Mouse (Mus musculus) myocyte (in vitro differentiated cells): ENCODE results near the gene Lrmda.

Experiments used
- CEBPB ChIP-seq: IDR thresholded peaks from 2 replicates; pipeline ENCODE4 v1.6.1; 2011; ENCODE audit warnings: mild to moderate bottlenecking, moderate library complexity; ENCODE audit not compliant: poor library complexity, insufficient read depth, severe bottlenecking
- E2F4 ChIP-seq: IDR thresholded peaks from one replicate; pipeline ENCODE4 v1.6.1; 2011; ENCODE audit warnings: mild to moderate bottlenecking, control low read depth, moderate library complexity; ENCODE audit not compliant: insufficient read depth
- MYOG ChIP-seq, 3 experiments: IDR thresholded peaks; one replicate each; pipeline ENCODE4 v1.6.1; 2011; ENCODE audit warnings: control low read depth in 2 of 3, low read depth in 2 of 3, mild to moderate bottlenecking in 2 of 3; ENCODE audit not compliant: insufficient read length in 2 of 3, control insufficient read depth in 1 of 3, insufficient read depth in 1 of 3
- POLR2A ChIP-seq: IDR thresholded peaks from one replicate; pipeline ENCODE4 v1.6.1; 2011; ENCODE audit warnings: low read depth, mild to moderate bottlenecking, control low read depth, moderate library complexity; ENCODE audit not compliant: insufficient read length
- REST ChIP-seq: IDR thresholded peaks from one replicate; pipeline ENCODE4 v1.6.1; 2011; ENCODE audit warnings: mild to moderate bottlenecking, control low read depth, moderate library complexity; ENCODE audit not compliant: insufficient read depth, insufficient read length
- USF1 ChIP-seq: IDR thresholded peaks from one replicate; pipeline ENCODE4 v1.6.1; 2011; ENCODE audit warnings: low read depth, mild to moderate bottlenecking, control low read depth, moderate library complexity

DNA sequence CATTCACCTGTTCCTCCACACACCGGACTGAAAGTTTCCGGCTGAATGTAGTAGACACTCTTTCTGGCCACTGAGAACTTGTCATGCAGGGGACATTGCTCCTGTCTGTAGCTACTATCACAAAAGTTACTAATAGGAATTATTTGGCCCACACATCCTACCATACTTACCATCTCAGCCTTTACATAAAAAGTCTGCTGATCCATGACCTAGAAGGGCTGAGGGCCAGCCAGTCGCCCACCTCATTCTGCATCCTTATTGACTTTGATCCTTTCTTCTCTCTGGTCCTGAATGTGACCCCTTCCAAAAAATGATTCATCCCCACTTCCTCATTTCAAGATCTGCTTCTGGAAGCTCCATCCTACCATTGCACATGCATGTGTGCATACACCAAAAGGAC is 534.2 kb downstream of the Lrmda start:
- no peak for TF ChIP-seq USF1
- no peak for TF ChIP-seq POLR2A
- no peak for TF ChIP-seq E2F4
- no peak for TF ChIP-seq MYOG (IDR thresholded peaks at IDR 0.05; ENCODE audit: control insufficient read depth in 1 of 3, insufficient read depth in 1 of 3, insufficient read length in 2 of 3, low read depth in 2 of 3)
- no peak for TF ChIP-seq CEBPB
- no peak for TF ChIP-seq REST
